Mouse (Mus musculus) myocyte (in vitro differentiated cells): ENCODE measurements at regions not wholly inside any gene's neighbourhood (a gene's known extent, or its start where the extent isn't known, plus 50 kb on each side); places are given as distances from the start of the nearest gene placed in this dataset.

Source experiments
- E2F4 ChIP-seq: IDR thresholded peaks from one replicate; pipeline ENCODE4 v1.6.1; 2011; ENCODE audit warnings: mild to moderate bottlenecking, control low read depth, moderate library complexity; ENCODE audit not compliant: insufficient read depth
- MAX ChIP-seq: IDR thresholded peaks from one replicate; pipeline ENCODE4 v1.6.1; 2011; ENCODE audit warnings: low read depth, mild to moderate bottlenecking, control low read depth
- MYOD1 ChIP-seq, 3 experiments: IDR thresholded peaks; one replicate each; pipeline ENCODE4 v1.6.1; 2011; ENCODE audit warnings: control low read depth in 2 of 3, low read depth in 2 of 3, mild to moderate bottlenecking in 2 of 3, moderate library complexity in 1 of 3; ENCODE audit not compliant: insufficient read length in 2 of 3, control insufficient read depth in 1 of 3
- POLR2A ChIP-seq: IDR thresholded peaks from one replicate; pipeline ENCODE4 v1.6.1; 2011; ENCODE audit warnings: low read depth, mild to moderate bottlenecking, control low read depth, moderate library complexity; ENCODE audit not compliant: insufficient read length
- TCF12 ChIP-seq: IDR thresholded peaks from one replicate; pipeline ENCODE4 v1.6.1; 2011; ENCODE audit warnings: mild to moderate bottlenecking, control low read depth; ENCODE audit not compliant: poor library complexity, insufficient read depth, severe bottlenecking
- TCF3 ChIP-seq: IDR thresholded peaks from one replicate; pipeline ENCODE4 v1.6.1; 2011; ENCODE audit warnings: low read depth, control low read depth; ENCODE audit not compliant: insufficient read length

- TF ChIP-seq POLR2A (no peak), TCF12 (no peak), MYOD1 (IDR thresholded peaks at IDR 0.05; ENCODE audit: control insufficient read depth in 1 of 3, insufficient read length in 2 of 3, low read depth in 2 of 3) (no peak), E2F4 (no peak), MAX (no peak), TCF3 (no peak)
Observed at GRCm38 (mm10) chr5:138883573-138883972, 63.7 kb downstream of the Gm5294 start.
